Mouse (Mus musculus): ENCODE measurements around the gene Prss33. TPM values are rescaled to one million over a fixed set of nuclear protein-coding genes. Genes with fewer than 3 reads are reported as not detected.

Prss33 gene
- polyA plus RNA-seq, 2 experiments = 0.14 TPM; not detected in 1

- no peak overlapping the region for H3K27ac ChIP-seq (replicated peaks; ENCODE audit: low read depth, low read length)
- no peak overlapping the region for H3K4me2 ChIP-seq (replicated peaks; ENCODE audit: low read depth, low read length, severe bottlenecking)
- no peaks in the 10 kb centered on the region for H3K27me3 ChIP-seq (ENCODE audit: control insufficient read depth, insufficient read depth, low read length)
- DNase-seq (ENCODE audit: low spot score) (no peak), ATAC-seq (ENCODE audit: low FRiP score, low read depth) (no peak)
- no peak overlapping the region for H3K9ac ChIP-seq (ENCODE audit: low read depth, low read length, severe bottlenecking)
- H3K4me3 ChIP-seq (replicated peaks; ENCODE audit: low read length) = no peak overlapping the region
- WGBS = 78% methylated on average over 4 of the region's 4 CpGs
- H3K9me3 ChIP-seq (ENCODE audit: control insufficient read depth, low read length) = no peaks in the 10 kb centered on the region
- H3K36me3 ChIP-seq (ENCODE audit: control insufficient read depth, insufficient read depth, low read length) = peaks cover 66% of the 10 kb centered on the region
- no peak for TF ChIP-seq POLR2A (IDR thresholded peaks at IDR 0.05; ENCODE audit: borderline replicate concordance, extremely low read depth, insufficient read depth, insufficient read length)
- H3K4me1 ChIP-seq (ENCODE audit: control insufficient read depth, insufficient read depth, low read length) = peaks cover 11% of the 10 kb centered on the region
Measured at GRCm38 (mm10) chr17:23825591-23825990, 10.3 kb downstream of the Prss33 start.

- DNase-seq (ENCODE audit: low spot score) = no peak
- H3K36me3 ChIP-seq (ENCODE audit: control insufficient read depth, insufficient read depth, low read length) = peaks cover 85% of the 10 kb centered on the region
- no peak overlapping the region for H3K4me3 ChIP-seq (replicated peaks; ENCODE audit: low read length)
- no peak for ATAC-seq (ENCODE audit: low FRiP score, low read depth)
- no peak for TF ChIP-seq POLR2A (IDR thresholded peaks at IDR 0.05; ENCODE audit: borderline replicate concordance, extremely low read depth, insufficient read depth, insufficient read length)
- no peaks in the 10 kb centered on the region for H3K27me3 ChIP-seq (ENCODE audit: control insufficient read depth, insufficient read depth, low read length)
- no peak overlapping the region for H3K27ac ChIP-seq (replicated peaks; ENCODE audit: low read depth, low read length)
- 94% methylated on average over 12 of the region's 12 CpGs for WGBS
- no peak overlapping the region for H3K4me2 ChIP-seq (replicated peaks; ENCODE audit: low read depth, low read length, severe bottlenecking)
- peaks cover 11% of the 10 kb centered on the region for H3K4me1 ChIP-seq (ENCODE audit: control insufficient read depth, insufficient read depth, low read length)
- H3K9me3 ChIP-seq (ENCODE audit: control insufficient read depth, low read length) = peaks cover 14% of the 10 kb centered on the region
- H3K9ac ChIP-seq (ENCODE audit: low read depth, low read length, severe bottlenecking) = no peak overlapping the region
Measured at GRCm38 (mm10) chr17:23823614-23824013, 12.2 kb downstream of the Prss33 start.

GRCm38 (mm10) chr17:23823018-23823417, 12.8 kb downstream of the Prss33 start:
- no peak overlapping the region for H3K4me3 ChIP-seq (replicated peaks; ENCODE audit: low read length)
- H3K9ac ChIP-seq (ENCODE audit: low read depth, low read length, severe bottlenecking) = no peak overlapping the region
- H3K27me3 ChIP-seq (ENCODE audit: control insufficient read depth, insufficient read depth, low read length) = no peaks in the 10 kb centered on the region
- H3K4me1 ChIP-seq (ENCODE audit: control insufficient read depth, insufficient read depth, low read length) = peaks cover 11% of the 10 kb centered on the region
- H3K27ac ChIP-seq (replicated peaks; ENCODE audit: low read depth, low read length) = no peak overlapping the region
- H3K9me3 ChIP-seq (ENCODE audit: control insufficient read depth, low read length) = peaks cover 20% of the 10 kb centered on the region
- WGBS = 83% methylated on average over 16 of the region's 16 CpGs
- DNase-seq (ENCODE audit: low spot score) = no peak
- no peak for ATAC-seq (ENCODE audit: low FRiP score, low read depth)
- peaks cover 91% of the 10 kb centered on the region for H3K36me3 ChIP-seq (ENCODE audit: control insufficient read depth, insufficient read depth, low read length)
- TF ChIP-seq POLR2A (IDR thresholded peaks at IDR 0.05; ENCODE audit: borderline replicate concordance, extremely low read depth, insufficient read depth, insufficient read length) = no peak
- H3K4me2 ChIP-seq (replicated peaks; ENCODE audit: low read depth, low read length, severe bottlenecking) = no peak overlapping the region

GRCm38 (mm10) chr17:23822094-23822493, 13.8 kb downstream of the Prss33 start:
- H3K9me3 ChIP-seq (ENCODE audit: control insufficient read depth, low read length) = peaks cover 27% of the 10 kb centered on the region
- DNase-seq (ENCODE audit: low spot score) (no peak), ATAC-seq (ENCODE audit: low FRiP score, low read depth) (no peak)
- H3K4me1 ChIP-seq (ENCODE audit: control insufficient read depth, insufficient read depth, low read length) = peaks cover 1% of the 10 kb centered on the region; the same call in 1 of the 2 replicates
- no peaks in the 10 kb centered on the region for H3K27me3 ChIP-seq (ENCODE audit: control insufficient read depth, insufficient read depth, low read length)
- TF ChIP-seq POLR2A (IDR thresholded peaks at IDR 0.05; ENCODE audit: borderline replicate concordance, extremely low read depth, insufficient read depth, insufficient read length) = no peak
- H3K36me3 ChIP-seq (ENCODE audit: control insufficient read depth, insufficient read depth, low read length) = peaks cover 100% of the 10 kb centered on the region
- no peak overlapping the region for H3K4me3 ChIP-seq (replicated peaks; ENCODE audit: low read length)
- no peak overlapping the region for H3K4me2 ChIP-seq (replicated peaks; ENCODE audit: low read depth, low read length, severe bottlenecking)
- no peak overlapping the region for H3K9ac ChIP-seq (ENCODE audit: low read depth, low read length, severe bottlenecking)
- 70% methylated on average over 6 of the region's 6 CpGs for WGBS
- no peak overlapping the region for H3K27ac ChIP-seq (replicated peaks; ENCODE audit: low read depth, low read length)

GRCm38 (mm10) chr17:23820731-23821130, 15.1 kb downstream of the Prss33 start:
- ATAC-seq (ENCODE audit: low FRiP score, low read depth) = no peak
- Histone ChIP-seq H3K27ac (replicated peaks; ENCODE audit: low read depth, low read length) (no peak overlapping the region), H3K4me1 (ENCODE audit: control insufficient read depth, insufficient read depth, low read length) (no peaks in the 10 kb centered on the region), H3K27me3 (ENCODE audit: control insufficient read depth, insufficient read depth, low read length) (no peaks in the 10 kb centered on the region), H3K4me3 (replicated peaks; ENCODE audit: low read length) (no peak overlapping the region), H3K4me2 (replicated peaks; ENCODE audit: low read depth, low read length, severe bottlenecking) (no peak overlapping the region), H3K36me3 (ENCODE audit: control insufficient read depth, insufficient read depth, low read length) (peaks cover 100% of the 10 kb centered on the region), H3K9ac (ENCODE audit: low read depth, low read length, severe bottlenecking) (no peak overlapping the region), H3K9me3 (ENCODE audit: control insufficient read depth, low read length) (peaks cover 39% of the 10 kb centered on the region)
- no peak for TF ChIP-seq POLR2A (IDR thresholded peaks at IDR 0.05; ENCODE audit: borderline replicate concordance, extremely low read depth, insufficient read depth, insufficient read length)
- no peak for DNase-seq (ENCODE audit: low spot score)
- WGBS = 97% methylated on average over 5 of the region's 5 CpGs

GRCm38 (mm10) chr17:23819235-23819634, 16.6 kb downstream of the Prss33 start:
- Histone ChIP-seq H3K4me3 (replicated peaks; ENCODE audit: low read length) (no peak overlapping the region), H3K4me2 (replicated peaks; ENCODE audit: low read depth, low read length, severe bottlenecking) (no peak overlapping the region), H3K4me1 (ENCODE audit: control insufficient read depth, insufficient read depth, low read length) (no peaks in the 10 kb centered on the region), H3K27ac (replicated peaks; ENCODE audit: low read depth, low read length) (no peak overlapping the region), H3K36me3 (ENCODE audit: control insufficient read depth, insufficient read depth, low read length) (peaks cover 99% of the 10 kb centered on the region), H3K27me3 (ENCODE audit: control insufficient read depth, insufficient read depth, low read length) (no peaks in the 10 kb centered on the region), H3K9ac (ENCODE audit: low read depth, low read length, severe bottlenecking) (no peak overlapping the region), H3K9me3 (ENCODE audit: control insufficient read depth, low read length) (peaks cover 49% of the 10 kb centered on the region)
- ATAC-seq (ENCODE audit: low FRiP score, low read depth) (no peak), DNase-seq (ENCODE audit: low spot score) (no peak)
- TF ChIP-seq POLR2A (IDR thresholded peaks at IDR 0.05; ENCODE audit: borderline replicate concordance, extremely low read depth, insufficient read depth, insufficient read length) = no peak
- 97% methylated on average over 25 of the region's 25 CpGs for WGBS

All from limb, embryonic 14.5 days (tissue).